Mouse (Mus musculus): ENCODE data around the gene D430041D05Rik. TPM values are rescaled to one million over a fixed set of nuclear protein-coding genes. Genes with fewer than 3 reads are reported as not detected.

D430041D05Rik gene
- polyA plus RNA-seq, 1 experiment from 2014 or later = 0.18 TPM

GRCm38 (mm10) chr2:104176166-104176978 is 234.4 kb downstream of the D430041D05Rik start:
- Histone ChIP-seq H3K4me3 (replicated peaks; ENCODE audit: low read length) (no peak overlapping the region), H3K27me3 (ENCODE audit: control insufficient read depth, insufficient read depth, low read length) (no peaks in the 10 kb centered on the region), H3K4me2 (ENCODE audit: low read depth, low read length) (peak overlapping the region; percentile 20; the same call in 1 of the 2 replicates), H3K36me3 (ENCODE audit: control insufficient read depth, insufficient read depth, low read length) (no peaks in the 10 kb centered on the region), H3K9ac (ENCODE audit: low read length) (peak overlapping the region; percentile 40), H3K4me1 (ENCODE audit: control insufficient read depth, insufficient read depth, low read length) (peaks cover 14% of the 10 kb centered on the region), H3K9me3 (replicated peaks; ENCODE audit: control insufficient read depth, low read length) (no peaks in the 10 kb centered on the region), H3K27ac (ENCODE audit: low read length) (peak overlapping the region; percentile 50)
- no peak for ATAC-seq (ENCODE audit: insufficient read depth, low FRiP score)
- WGBS = 58% methylated on average over 17 of the region's 17 CpGs

GRCm38 (mm10) chr2:104175476-104176165 is 235.2 kb downstream of the D430041D05Rik start:
- H3K27ac ChIP-seq (ENCODE audit: low read length) = no peak overlapping the region
- 88% methylated on average over 9 of the region's 9 CpGs for WGBS
- H3K9me3 ChIP-seq (replicated peaks; ENCODE audit: control insufficient read depth, low read length) = no peaks in the 10 kb centered on the region
- peaks cover 14% of the 10 kb centered on the region for H3K4me1 ChIP-seq (ENCODE audit: control insufficient read depth, insufficient read depth, low read length)
- H3K9ac ChIP-seq (ENCODE audit: low read length) = no peak overlapping the region
- no peak overlapping the region for H3K4me2 ChIP-seq (ENCODE audit: low read depth, low read length)
- H3K27me3 ChIP-seq (ENCODE audit: control insufficient read depth, insufficient read depth, low read length) = no peaks in the 10 kb centered on the region
- ATAC-seq (ENCODE audit: insufficient read depth, low FRiP score) = no peak
- H3K4me3 ChIP-seq (replicated peaks; ENCODE audit: low read length) = no peak overlapping the region
- no peaks in the 10 kb centered on the region for H3K36me3 ChIP-seq (ENCODE audit: control insufficient read depth, insufficient read depth, low read length)

- no peaks in the 10 kb centered on the region for H3K27me3 ChIP-seq (ENCODE audit: control insufficient read depth, insufficient read depth, low read length)
- peaks cover 14% of the 10 kb centered on the region for H3K4me1 ChIP-seq (ENCODE audit: control insufficient read depth, insufficient read depth, low read length)
- no peaks in the 10 kb centered on the region for H3K36me3 ChIP-seq (ENCODE audit: control insufficient read depth, insufficient read depth, low read length)
- H3K4me3 ChIP-seq (replicated peaks; ENCODE audit: low read length) = no peak overlapping the region
- 82% methylated on average over 3 of the region's 3 CpGs for WGBS
- no peak for ATAC-seq (ENCODE audit: insufficient read depth, low FRiP score)
- H3K9me3 ChIP-seq (replicated peaks; ENCODE audit: control insufficient read depth, low read length) = no peaks in the 10 kb centered on the region
- H3K27ac ChIP-seq (ENCODE audit: low read length) = no peak overlapping the region
- H3K4me2 ChIP-seq (ENCODE audit: low read depth, low read length) = no peak overlapping the region
- H3K9ac ChIP-seq (ENCODE audit: low read length) = no peak overlapping the region
Measured at GRCm38 (mm10) chr2:104173431-104173830, 237.4 kb downstream of the D430041D05Rik start.

GRCm38 (mm10) chr2:104172695-104173348 is 238.0 kb downstream of the D430041D05Rik start:
- H3K9ac ChIP-seq (ENCODE audit: low read length) = no peak overlapping the region
- no peaks in the 10 kb centered on the region for H3K27me3 ChIP-seq (ENCODE audit: control insufficient read depth, insufficient read depth, low read length)
- no peak overlapping the region for H3K4me2 ChIP-seq (ENCODE audit: low read depth, low read length)
- H3K9me3 ChIP-seq (replicated peaks; ENCODE audit: control insufficient read depth, low read length) = no peaks in the 10 kb centered on the region
- no peak overlapping the region for H3K27ac ChIP-seq (ENCODE audit: low read length)
- ATAC-seq (ENCODE audit: insufficient read depth, low FRiP score) = no peak
- peaks cover 14% of the 10 kb centered on the region for H3K4me1 ChIP-seq (ENCODE audit: control insufficient read depth, insufficient read depth, low read length)
- no peak overlapping the region for H3K4me3 ChIP-seq (replicated peaks; ENCODE audit: low read length)
- no peaks in the 10 kb centered on the region for H3K36me3 ChIP-seq (ENCODE audit: control insufficient read depth, insufficient read depth, low read length)
- 53% methylated on average over 11 of the region's 11 CpGs for WGBS

- no peaks in the 10 kb centered on the region for H3K9me3 ChIP-seq (replicated peaks; ENCODE audit: control insufficient read depth, low read length)
- no peak overlapping the region for H3K9ac ChIP-seq (ENCODE audit: low read length)
- 90% methylated on average over 17 of the region's 17 CpGs for WGBS
- no peaks in the 10 kb centered on the region for H3K36me3 ChIP-seq (ENCODE audit: control insufficient read depth, insufficient read depth, low read length)
- no peaks in the 10 kb centered on the region for H3K4me1 ChIP-seq (ENCODE audit: control insufficient read depth, insufficient read depth, low read length)
- H3K27me3 ChIP-seq (ENCODE audit: control insufficient read depth, insufficient read depth, low read length) = no peaks in the 10 kb centered on the region
- H3K4me3 ChIP-seq (replicated peaks; ENCODE audit: low read length) = no peak overlapping the region
- H3K4me2 ChIP-seq (ENCODE audit: low read depth, low read length) = no peak overlapping the region
- no peak overlapping the region for H3K27ac ChIP-seq (ENCODE audit: low read length)
- no peak for ATAC-seq (ENCODE audit: insufficient read depth, low FRiP score)
Measured at GRCm38 (mm10) chr2:104168186-104168896, 242.5 kb downstream of the D430041D05Rik start.

GRCm38 (mm10) chr2:104167765-104168164 is 243.0 kb downstream of the D430041D05Rik start:
- no peaks in the 10 kb centered on the region for H3K9me3 ChIP-seq (replicated peaks; ENCODE audit: control insufficient read depth, low read length)
- ATAC-seq (ENCODE audit: insufficient read depth, low FRiP score) = 0 out of 2 replicates have a peak, but pooled peaks have one; percentile 44
- 95% methylated on average over 23 of the region's 23 CpGs for WGBS
- H3K9ac ChIP-seq (ENCODE audit: low read length) = no peak overlapping the region
- no peak overlapping the region for H3K4me3 ChIP-seq (replicated peaks; ENCODE audit: low read length)
- no peak overlapping the region for H3K27ac ChIP-seq (ENCODE audit: low read length)
- H3K36me3 ChIP-seq (ENCODE audit: control insufficient read depth, insufficient read depth, low read length) = no peaks in the 10 kb centered on the region
- no peak overlapping the region for H3K4me2 ChIP-seq (ENCODE audit: low read depth, low read length)
- no peaks in the 10 kb centered on the region for H3K27me3 ChIP-seq (ENCODE audit: control insufficient read depth, insufficient read depth, low read length)
- H3K4me1 ChIP-seq (ENCODE audit: control insufficient read depth, insufficient read depth, low read length) = no peaks in the 10 kb centered on the region

GRCm38 (mm10) chr2:104165631-104166030 is 245.2 kb downstream of the D430041D05Rik start:
- peak; percentile 37; the same call in 1 of the 2 replicates for ATAC-seq (ENCODE audit: insufficient read depth, low FRiP score)
- 70% methylated on average over 2 of the region's 2 CpGs for WGBS

GRCm38 (mm10) chr2:104163978-104164487 is 246.8 kb downstream of the D430041D05Rik start:
- no peaks in the 10 kb centered on the region for H3K4me1 ChIP-seq (ENCODE audit: control insufficient read depth, insufficient read depth, low read length)

More at GRCm38 (mm10) chr2:104165631-104166030, 245.2 kb downstream of the D430041D05Rik start:
- no peaks in the 10 kb centered on the region for H3K36me3 ChIP-seq (ENCODE audit: control insufficient read depth, insufficient read depth, low read length)
- no peak overlapping the region for H3K4me2 ChIP-seq (ENCODE audit: low read depth, low read length)
- no peaks in the 10 kb centered on the region for H3K4me1 ChIP-seq (ENCODE audit: control insufficient read depth, insufficient read depth, low read length)
- H3K9ac ChIP-seq (ENCODE audit: low read length) = no peak overlapping the region
- H3K4me3 ChIP-seq (replicated peaks; ENCODE audit: low read length) = no peak overlapping the region
- H3K27me3 ChIP-seq (ENCODE audit: control insufficient read depth, insufficient read depth, low read length) = no peaks in the 10 kb centered on the region
- H3K27ac ChIP-seq (ENCODE audit: low read length) = no peak overlapping the region
- no peaks in the 10 kb centered on the region for H3K9me3 ChIP-seq (replicated peaks; ENCODE audit: control insufficient read depth, low read length)

More at GRCm38 (mm10) chr2:104163978-104164487, 246.8 kb downstream of the D430041D05Rik start:
- H3K4me3 ChIP-seq (replicated peaks; ENCODE audit: low read length) = no peak overlapping the region
- H3K36me3 ChIP-seq (ENCODE audit: control insufficient read depth, insufficient read depth, low read length) = no peaks in the 10 kb centered on the region
- H3K27me3 ChIP-seq (ENCODE audit: control insufficient read depth, insufficient read depth, low read length) = no peaks in the 10 kb centered on the region
- H3K4me2 ChIP-seq (ENCODE audit: low read depth, low read length) = no peak overlapping the region
- no peak for ATAC-seq (ENCODE audit: insufficient read depth, low FRiP score)
- 88% methylated on average over 4 of the region's 4 CpGs for WGBS
- H3K9ac ChIP-seq (ENCODE audit: low read length) = no peak overlapping the region
- no peak overlapping the region for H3K27ac ChIP-seq (ENCODE audit: low read length)
- no peaks in the 10 kb centered on the region for H3K9me3 ChIP-seq (replicated peaks; ENCODE audit: control insufficient read depth, low read length)
